Mouse (Mus musculus) R1 (cell line): ENCODE data around the gene Gm3573.
"Not testable (repeated sequence)": the region's sequence is repeated elsewhere in the genome, so short reads cannot be mapped to it uniquely, and the experiment has no call there.

Source experiments
- DNase-seq: peaks from one replicate; pipeline ENCODE4 v3.0.0-alpha.2; 2018; ENCODE audit warnings: low read depth, low spot score

Gene Gm3573

DNA sequence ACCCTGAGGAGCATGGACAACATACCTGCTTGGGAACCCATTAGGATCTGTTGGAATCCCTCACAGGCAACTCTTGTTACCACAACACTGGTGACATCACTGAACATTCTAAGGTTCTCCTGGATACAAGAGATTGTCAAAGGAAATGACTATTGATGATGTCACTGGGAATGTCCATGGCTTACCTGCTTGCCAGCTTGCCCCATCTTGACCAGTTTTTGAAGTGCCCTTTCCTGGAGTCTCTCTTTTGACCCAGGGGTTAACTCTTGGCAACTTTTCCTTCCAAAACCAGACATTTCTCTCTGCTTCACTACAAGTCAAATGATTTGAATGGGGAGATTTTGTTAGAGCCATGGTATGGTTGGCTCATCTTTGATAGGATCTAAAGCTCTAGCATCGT, at the start of gene Gm3573:
TSS of gene Gm3573 (minus strand) at position 101 of the 400 bp plus-strand sequence.
- DNase-seq = not testable (repeated sequence)

GRCm38 (mm10) chr14:42216766-42217537, 26.4 kb upstream of the Gm3573 start:
- not testable (repeated sequence) for DNase-seq

DNA sequence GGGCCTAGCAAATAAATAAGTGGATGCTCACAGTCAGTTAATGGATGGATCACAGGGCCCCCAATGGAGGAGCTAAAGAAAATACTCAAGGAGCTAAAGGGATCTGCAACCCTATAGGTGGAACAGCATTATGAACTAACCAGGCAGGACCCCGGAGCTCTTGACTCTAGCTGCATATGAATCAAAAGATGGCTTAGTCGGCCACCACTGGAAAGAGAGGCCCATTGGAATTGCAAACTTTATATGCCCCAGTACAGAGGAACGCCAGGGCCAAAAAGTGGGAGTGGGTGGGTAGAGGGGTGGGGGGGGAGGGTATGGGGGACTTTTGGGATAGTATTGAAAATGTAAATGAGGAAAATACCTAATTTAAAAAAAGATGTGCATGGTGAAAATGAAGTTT, 6.7 kb downstream of the Gm3573 start:
- not testable (repeated sequence) for DNase-seq

DNA sequence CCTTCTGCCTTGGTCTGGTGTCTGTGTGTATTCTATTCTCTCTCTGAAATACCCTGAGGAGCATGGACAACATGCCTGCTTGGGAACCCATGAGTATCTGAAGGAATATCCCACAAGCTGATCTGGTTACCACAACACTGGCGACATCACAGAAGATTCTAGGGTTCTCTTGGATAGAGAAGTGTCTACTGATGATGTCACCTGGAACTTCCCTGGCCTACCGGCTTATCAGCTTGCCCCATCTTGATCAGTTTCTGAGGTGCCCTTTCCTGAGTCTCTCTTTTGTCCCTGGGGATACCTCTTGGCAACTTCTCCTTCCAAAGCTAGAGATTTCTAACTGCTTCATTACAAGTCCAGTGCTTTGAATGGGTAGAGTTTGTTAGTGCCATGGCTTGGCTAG, 28.1 kb downstream of the Gm3573 start, which contains the start of gene Gm17027:
TSS of gene Gm17027 (minus strand) at position 101 of the 400 bp plus-strand sequence.
- not testable (repeated sequence) for DNase-seq
